Mouse (Mus musculus): ENCODE measurements around the gene Xpnpep2. TPM values are rescaled to one million over a fixed set of nuclear protein-coding genes. Genes with fewer than 3 reads are reported as not detected.

Gene Xpnpep2
- polyA plus RNA-seq, 1 experiment from 2014 or later: 5.6 TPM

DNA sequence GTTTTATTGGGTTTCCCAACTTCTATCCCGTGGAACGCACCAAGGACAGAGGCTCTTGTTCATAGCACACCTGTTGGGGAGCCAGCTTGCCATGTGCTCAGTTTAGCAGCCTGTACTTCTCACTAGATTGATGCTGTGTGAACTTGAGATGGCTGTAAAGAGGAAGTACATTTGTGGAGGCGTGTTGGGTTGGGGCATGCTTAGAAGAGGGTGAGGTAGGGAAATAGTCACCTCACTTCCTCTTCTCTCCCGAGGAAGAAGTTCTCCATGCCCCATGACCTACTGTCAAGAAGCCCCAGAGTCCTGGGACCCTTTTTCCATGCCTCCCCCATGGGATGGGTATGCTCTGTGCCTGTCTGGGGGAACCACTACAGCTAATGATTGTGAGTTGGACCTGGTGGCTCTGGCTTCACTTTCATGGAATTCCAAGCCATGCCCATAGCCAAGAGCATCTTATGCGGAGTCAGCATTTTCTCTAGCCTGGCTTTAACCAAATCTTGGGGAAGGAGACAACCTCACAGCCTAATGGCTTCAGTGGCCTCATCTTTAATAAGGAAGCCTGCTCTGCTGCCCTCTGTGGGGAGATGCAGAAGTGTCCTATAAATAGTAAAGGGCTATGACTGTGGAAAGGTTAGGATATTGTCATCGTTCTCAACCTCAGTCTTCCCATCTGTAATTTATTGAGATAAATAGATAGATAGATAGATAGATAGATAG, 19.1 kb downstream of the Xpnpep2 start:
- no peak overlapping the region for H3K4me2 ChIP-seq
- H3K4me3 ChIP-seq (replicated peaks): no peak overlapping the region
- no peaks in the 10 kb centered on the region for H3K36me3 ChIP-seq
- H3K27ac ChIP-seq: no peak overlapping the region
- ATAC-seq (replicated peaks; ENCODE audit: low FRiP score): peak; percentile 37; the same call in 1 of the 2 replicates
- H3K9ac ChIP-seq: no peak overlapping the region
- H3K4me1 ChIP-seq: 0 out of 2 replicates have a peak, but pooled peaks cover 3% of the 10 kb centered on the region
- WGBS: 65% methylated on average over 6 of the region's 6 CpGs
- H3K27me3 ChIP-seq: peaks cover 8% of the 10 kb centered on the region; the same call in 1 of the 2 replicates
- H3K9me3 ChIP-seq (replicated peaks): no peaks in the 10 kb centered on the region

DNA sequence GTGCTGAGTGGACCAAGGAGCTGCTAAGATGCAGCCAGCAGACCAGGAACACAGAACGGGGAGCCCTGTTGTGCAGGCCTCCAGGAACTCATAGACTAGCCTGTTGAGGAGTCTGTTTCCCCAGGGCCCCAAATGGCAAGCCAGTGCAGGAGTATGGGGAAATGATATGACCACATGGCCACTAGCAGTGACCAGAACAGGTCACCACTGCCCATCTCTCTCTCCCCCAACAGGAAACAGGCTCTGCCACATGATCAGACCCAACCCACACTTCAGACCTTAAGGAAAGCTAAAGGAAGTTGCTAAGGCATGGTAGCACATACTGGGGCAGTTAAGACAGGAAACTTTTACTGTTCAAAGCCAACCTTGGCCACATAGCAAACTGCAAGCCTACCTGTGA, 20.6 kb downstream of the Xpnpep2 start:
- WGBS: 85% methylated on average over 1 of the region's 1 CpGs
- Histone ChIP-seq H3K4me1 (0 out of 2 replicates have a peak, but pooled peaks cover 3% of the 10 kb centered on the region), H3K9ac (no peak overlapping the region), H3K4me2 (no peak overlapping the region), H3K4me3 (replicated peaks) (no peak overlapping the region), H3K36me3 (no peaks in the 10 kb centered on the region), H3K27me3 (peaks cover 6% of the 10 kb centered on the region; the same call in 1 of the 2 replicates), H3K9me3 (replicated peaks) (no peaks in the 10 kb centered on the region), H3K27ac (no peak overlapping the region)
- ATAC-seq (replicated peaks; ENCODE audit: low FRiP score): no peak

DNA sequence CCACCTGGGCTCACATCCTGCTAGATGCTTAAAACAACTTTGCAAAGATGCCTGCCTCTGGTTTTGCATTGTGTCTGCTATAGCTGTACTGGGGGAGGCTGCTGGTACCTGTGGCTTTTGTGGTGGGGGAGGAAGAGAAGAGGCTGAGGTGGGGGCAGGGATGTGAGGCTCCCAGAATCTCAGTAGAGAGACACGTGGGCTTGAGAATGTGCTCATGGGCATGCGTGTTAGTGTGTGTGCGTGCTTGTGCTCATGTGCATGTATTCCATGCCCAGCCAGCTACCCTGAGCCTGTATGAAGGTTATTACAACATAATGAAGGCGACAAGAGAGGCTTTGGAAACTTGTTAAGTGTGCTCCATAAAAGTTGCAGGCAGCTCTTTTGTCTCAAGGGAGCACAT, 28.4 kb downstream of the Xpnpep2 start:
- H3K36me3 ChIP-seq: no peaks in the 10 kb centered on the region
- ATAC-seq (replicated peaks; ENCODE audit: low FRiP score): no peak
- H3K9ac ChIP-seq: no peak overlapping the region
- H3K27me3 ChIP-seq: 0 out of 2 replicates have a peak, but pooled peaks cover 11% of the 10 kb centered on the region
- no peak overlapping the region for H3K4me3 ChIP-seq (replicated peaks)
- peaks cover 3% of the 10 kb centered on the region; the same call in 1 of the 2 replicates for H3K4me1 ChIP-seq
- no peak overlapping the region for H3K4me2 ChIP-seq
- no peaks in the 10 kb centered on the region for H3K9me3 ChIP-seq (replicated peaks)
- no peak overlapping the region for H3K27ac ChIP-seq
- 84% methylated on average over 4 of the region's 4 CpGs for WGBS

DNA sequence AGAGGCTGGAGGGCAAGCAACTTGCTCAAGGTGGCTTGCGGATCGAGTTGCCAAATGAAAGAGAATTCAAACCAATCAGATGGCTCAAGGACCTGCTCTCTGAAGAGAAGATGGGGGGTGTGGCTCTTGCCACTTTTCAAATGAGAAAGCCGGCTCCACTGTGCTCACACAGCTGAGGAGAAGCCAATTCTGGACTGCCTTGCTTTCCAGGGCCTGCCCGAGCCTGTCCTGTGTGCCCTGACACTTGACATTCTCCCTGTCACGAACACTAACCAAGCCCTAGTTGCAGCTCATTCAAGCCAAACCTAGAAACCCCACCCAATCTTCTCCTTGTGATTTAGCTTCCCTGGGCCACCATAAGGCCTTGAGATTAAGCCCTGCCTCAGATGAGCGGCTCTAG, 29.5 kb downstream of the Xpnpep2 start:
- H3K4me2 ChIP-seq: no peak overlapping the region
- H3K36me3 ChIP-seq: no peaks in the 10 kb centered on the region
- H3K27ac ChIP-seq: no peak overlapping the region
- H3K9ac ChIP-seq: no peak overlapping the region
- peaks cover 4% of the 10 kb centered on the region for H3K4me1 ChIP-seq
- H3K27me3 ChIP-seq: peaks cover 11% of the 10 kb centered on the region; the same call in 1 of the 2 replicates
- H3K9me3 ChIP-seq (replicated peaks): no peaks in the 10 kb centered on the region
- H3K4me3 ChIP-seq (replicated peaks): no peak overlapping the region
- ATAC-seq (replicated peaks; ENCODE audit: low FRiP score): no peak
- 73% methylated on average over 6 of the region's 6 CpGs for WGBS

DNA sequence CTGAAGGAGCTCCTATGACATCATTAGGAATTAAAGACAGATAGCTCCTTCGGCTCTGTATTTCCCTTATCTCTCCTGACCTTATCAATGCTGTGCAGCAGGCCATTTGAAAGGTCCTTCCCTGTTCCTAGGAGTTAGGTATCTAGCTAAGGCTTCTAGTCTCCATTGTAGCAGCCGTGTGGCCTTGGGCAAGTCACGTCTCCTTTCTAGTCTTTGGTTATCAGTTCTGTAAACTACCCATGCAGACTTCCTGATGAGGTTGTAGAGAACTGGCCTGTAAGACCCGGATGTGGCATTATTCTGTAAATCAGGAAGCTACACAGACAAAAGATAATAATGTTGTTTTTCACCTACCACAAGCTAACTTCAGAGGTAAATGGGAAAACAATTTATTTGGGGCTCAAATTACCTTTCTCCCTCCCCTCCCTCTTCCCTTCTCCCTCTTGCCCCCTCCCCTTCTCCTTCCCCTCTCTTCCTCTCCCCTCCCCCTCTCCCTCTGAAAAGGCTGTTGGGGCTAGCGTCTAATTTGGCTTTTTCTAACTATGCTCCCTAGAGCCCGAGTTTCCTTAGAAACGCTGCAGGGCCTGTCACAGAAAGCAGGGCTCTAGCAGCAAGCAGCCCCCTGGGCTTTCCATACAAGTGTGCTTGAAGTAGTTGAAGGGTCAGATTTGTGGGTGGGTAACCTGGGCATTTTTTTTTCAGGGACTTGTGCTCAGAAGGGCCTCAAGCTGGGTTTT, 30.2 kb downstream of the Xpnpep2 start:
- ATAC-seq (replicated peaks; ENCODE audit: low FRiP score): no peak
- 46% methylated on average over 7 of the region's 7 CpGs for WGBS
- H3K9me3 ChIP-seq (replicated peaks): no peaks in the 10 kb centered on the region
- no peak overlapping the region for H3K4me3 ChIP-seq (replicated peaks)
- H3K36me3 ChIP-seq: no peaks in the 10 kb centered on the region
- no peak overlapping the region for H3K9ac ChIP-seq
- peaks cover 9% of the 10 kb centered on the region for H3K4me1 ChIP-seq
- H3K27ac ChIP-seq: no peak overlapping the region
- H3K4me2 ChIP-seq: no peak overlapping the region
- H3K27me3 ChIP-seq: peaks cover 11% of the 10 kb centered on the region; the same call in 1 of the 2 replicates

DNA sequence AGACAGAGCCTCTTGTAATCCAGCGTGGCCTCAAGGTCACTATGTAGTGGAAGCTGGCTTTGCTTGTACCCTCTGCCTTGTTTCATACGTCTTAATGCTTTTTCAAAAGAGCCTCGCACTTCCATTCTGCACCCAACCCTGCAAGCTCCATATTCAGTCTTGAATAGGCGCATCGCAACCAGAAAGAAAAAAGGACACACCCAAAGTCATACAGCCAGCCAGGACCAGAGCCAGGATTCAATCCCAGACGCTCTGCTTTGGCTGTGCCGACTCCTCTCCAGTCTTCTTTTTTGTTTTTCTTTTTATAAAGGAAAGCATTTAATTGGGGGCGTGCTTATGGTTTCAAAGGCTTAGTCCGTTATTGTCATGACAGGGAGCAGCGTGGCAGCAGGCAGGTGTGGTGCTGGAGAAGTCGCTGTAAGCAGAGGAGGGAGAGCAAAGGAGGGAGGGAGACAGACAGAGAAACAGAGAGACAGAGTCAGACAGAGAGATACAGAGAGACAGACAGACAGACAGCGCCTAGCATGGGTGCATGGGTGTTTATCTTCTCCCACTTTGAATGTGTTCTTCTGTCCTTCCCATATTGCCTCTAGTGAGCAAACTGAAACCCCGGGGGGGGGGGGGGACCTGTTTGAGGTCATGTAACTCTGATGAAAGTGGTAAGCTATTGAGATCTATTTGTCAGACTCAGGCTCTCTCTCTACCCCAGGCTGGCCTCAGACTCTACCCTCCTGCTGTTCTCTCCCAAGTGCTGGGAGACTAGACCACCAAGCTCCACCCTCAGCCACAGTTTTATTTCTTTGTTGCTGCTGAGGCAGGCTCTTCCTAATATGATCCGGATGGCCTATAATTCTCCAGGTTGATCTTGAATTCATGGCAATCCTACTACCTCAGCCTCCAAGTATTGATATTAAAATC, 31.1 kb downstream of the Xpnpep2 start:
- WGBS: 58% methylated on average over 14 of the region's 14 CpGs
- H3K4me3 ChIP-seq (replicated peaks): no peak overlapping the region
- peaks cover 11% of the 10 kb centered on the region; the same call in 1 of the 2 replicates for H3K27me3 ChIP-seq
- no peak for ATAC-seq (replicated peaks; ENCODE audit: low FRiP score)
- H3K4me2 ChIP-seq: no peak overlapping the region
- H3K36me3 ChIP-seq: no peaks in the 10 kb centered on the region
- H3K9me3 ChIP-seq (replicated peaks): no peaks in the 10 kb centered on the region
- peaks cover 9% of the 10 kb centered on the region for H3K4me1 ChIP-seq
- no peak overlapping the region for H3K27ac ChIP-seq
- H3K9ac ChIP-seq: no peak overlapping the region

DNA sequence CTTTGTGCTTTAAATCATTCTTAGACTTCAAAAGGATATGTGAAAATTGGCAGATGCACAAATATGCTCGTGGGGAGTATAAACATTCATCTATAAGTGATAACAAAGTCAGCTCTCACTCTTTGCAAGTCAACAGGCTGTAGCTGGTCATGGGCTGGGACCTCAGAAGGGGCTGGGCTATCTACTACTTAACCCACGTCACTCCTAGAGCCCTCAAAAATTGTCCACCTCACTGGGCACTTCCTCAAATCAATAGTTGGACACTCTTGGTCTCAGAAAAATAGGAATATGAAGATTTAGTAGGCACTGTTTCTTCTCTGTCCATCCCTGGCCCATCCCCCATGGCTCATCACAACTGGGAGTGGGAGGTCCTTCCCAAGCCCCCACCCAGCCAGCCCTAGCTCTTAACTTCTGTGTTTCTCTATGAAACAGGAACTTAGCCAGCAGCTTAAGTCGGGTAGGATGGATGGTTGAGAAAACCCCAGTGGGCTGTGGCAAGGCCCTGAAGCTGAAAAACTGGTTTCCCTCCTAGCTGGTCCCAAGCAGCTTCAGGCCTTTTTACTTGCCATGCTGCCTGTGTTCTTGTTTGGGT, 31.9 kb downstream of the Xpnpep2 start:
- Histone ChIP-seq H3K4me2 (no peak overlapping the region), H3K4me3 (replicated peaks) (no peak overlapping the region), H3K27ac (no peak overlapping the region), H3K27me3 (peaks cover 10% of the 10 kb centered on the region; the same call in 1 of the 2 replicates), H3K9ac (no peak overlapping the region), H3K36me3 (no peaks in the 10 kb centered on the region), H3K4me1 (peaks cover 9% of the 10 kb centered on the region), H3K9me3 (replicated peaks) (no peaks in the 10 kb centered on the region)
- 45% methylated on average over 3 of the region's 3 CpGs for WGBS
- no peak for ATAC-seq (replicated peaks; ENCODE audit: low FRiP score)

DNA sequence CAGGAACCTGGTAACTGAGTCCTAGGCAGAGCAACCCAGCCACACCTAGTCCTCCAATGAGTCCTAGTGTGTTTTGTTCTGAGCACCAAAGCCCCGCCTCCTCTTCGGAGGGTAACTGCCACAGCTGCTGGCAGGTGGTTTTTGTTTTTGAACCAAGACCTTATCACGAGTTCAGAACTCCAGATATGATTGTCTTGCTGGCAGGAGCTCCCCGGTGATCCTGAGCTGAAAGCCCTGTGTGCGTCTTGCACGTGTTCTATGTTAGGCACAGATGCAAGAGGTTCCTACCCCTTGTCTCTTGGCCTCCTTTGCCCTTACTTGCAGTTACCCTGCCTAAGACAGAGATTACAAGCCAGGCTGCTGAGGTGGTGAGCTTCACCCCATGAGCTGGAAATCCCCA, 33.0 kb downstream of the Xpnpep2 start:
- WGBS: 80% methylated on average over 6 of the region's 6 CpGs
- ATAC-seq (replicated peaks; ENCODE audit: low FRiP score): no peak
- no peak overlapping the region for H3K27ac ChIP-seq
- no peak overlapping the region for H3K4me3 ChIP-seq (replicated peaks)
- H3K27me3 ChIP-seq: peaks cover 3% of the 10 kb centered on the region; the same call in 1 of the 2 replicates
- no peak overlapping the region for H3K9ac ChIP-seq
- no peaks in the 10 kb centered on the region for H3K9me3 ChIP-seq (replicated peaks)
- H3K36me3 ChIP-seq: no peaks in the 10 kb centered on the region
- peaks cover 9% of the 10 kb centered on the region for H3K4me1 ChIP-seq
- no peak overlapping the region for H3K4me2 ChIP-seq

DNA sequence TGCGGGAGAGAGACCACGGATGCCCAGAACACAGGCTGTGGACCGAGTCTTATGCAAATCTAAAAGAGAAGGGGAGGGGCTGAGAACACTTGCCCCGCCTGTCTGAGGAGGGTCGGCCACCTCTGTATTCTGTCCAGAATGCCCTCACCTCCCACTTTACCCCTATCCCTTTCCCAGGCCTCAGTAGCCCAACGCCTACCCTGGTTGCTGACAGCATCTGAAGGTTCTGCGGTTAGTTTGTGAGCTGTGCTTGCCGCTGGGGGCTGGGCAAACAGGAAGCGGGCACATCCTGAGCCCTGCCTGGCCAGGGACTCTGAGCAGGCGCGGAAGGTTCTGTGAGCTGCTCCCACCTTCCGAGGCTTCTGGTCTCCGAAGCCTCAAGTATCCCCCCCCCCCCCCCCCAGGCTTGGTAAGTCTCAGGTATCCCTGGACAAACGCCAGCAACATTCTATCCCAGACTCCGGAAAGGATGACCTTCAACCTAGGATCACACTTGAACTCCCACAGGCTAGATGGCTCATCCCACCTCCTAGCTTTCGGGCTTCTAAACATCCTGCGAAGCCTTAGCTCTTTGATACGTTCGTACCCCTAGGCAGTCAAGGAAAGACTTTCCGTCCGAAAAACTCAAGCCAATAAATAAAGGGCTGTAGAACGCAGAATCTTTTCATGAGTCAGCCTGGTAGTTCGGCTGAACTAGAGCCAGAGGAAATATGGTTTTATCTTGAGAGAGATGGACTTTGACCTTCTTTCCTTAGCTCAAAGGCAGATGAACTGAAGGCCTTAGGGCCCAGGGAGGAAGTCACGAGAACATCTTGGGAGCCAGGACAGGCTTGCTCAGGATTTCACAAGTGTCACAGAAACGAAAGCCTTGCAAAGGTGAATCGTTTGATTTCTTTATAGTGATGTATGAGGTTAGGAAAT, 35.1 kb downstream of the Xpnpep2 start:
- H3K9ac ChIP-seq: no peak overlapping the region
- no peaks in the 10 kb centered on the region; the same call in 1 of the 2 replicates for H3K27me3 ChIP-seq
- no peak overlapping the region for H3K27ac ChIP-seq
- peak; percentile 79 for ATAC-seq (replicated peaks; ENCODE audit: low FRiP score)
- peak overlapping the region; percentile 54 for H3K4me2 ChIP-seq
- H3K4me1 ChIP-seq: peaks cover 9% of the 10 kb centered on the region
- H3K4me3 ChIP-seq (replicated peaks): peak overlapping the region; percentile 36
- 38% methylated on average over 25 of the region's 26 CpGs for WGBS
- H3K9me3 ChIP-seq (replicated peaks): no peaks in the 10 kb centered on the region
- H3K36me3 ChIP-seq: no peaks in the 10 kb centered on the region

DNA sequence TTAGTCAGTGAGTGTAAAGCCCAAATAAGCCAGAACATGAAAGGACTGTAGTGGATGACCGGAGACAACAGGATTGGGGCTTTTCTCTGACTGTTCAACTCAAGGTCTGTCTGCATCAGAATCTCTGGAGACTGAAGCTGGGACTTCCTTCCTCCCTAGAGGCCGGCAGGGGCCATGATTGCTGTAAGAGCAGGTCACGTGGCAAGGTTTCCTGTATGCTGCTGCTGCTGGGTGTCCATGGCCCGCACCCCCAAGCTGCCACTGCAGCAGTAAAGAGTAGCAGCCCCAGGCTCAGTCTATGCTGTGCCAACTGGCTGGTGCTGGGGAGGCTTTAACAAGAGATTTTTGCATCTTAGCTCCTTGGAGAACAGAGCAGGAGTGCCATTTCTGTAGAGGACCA, 37.7 kb downstream of the Xpnpep2 start, which contains the start of gene Sash3:
Sash3 (plus strand) TSS at position 175 of the 400 bp plus-strand sequence.
- no peak for ATAC-seq (replicated peaks; ENCODE audit: low FRiP score)
- no peak within 1 kb of the TSS for H3K4me2 ChIP-seq
- WGBS: 81% methylated on average over 4 of the region's 4 CpGs

More for the DNA sequence above, 37.7 kb downstream of the Xpnpep2 start, which contains the start of gene Sash3:
- Histone ChIP-seq H3K27me3 (no peaks in the 10 kb centered on the region; the same call in 1 of the 2 replicates), H3K27ac (no peak within 1 kb of the TSS), H3K36me3 (no peaks in the 10 kb centered on the region), H3K9me3 (replicated peaks) (no peaks in the 10 kb centered on the region), H3K4me1 (peaks cover 6% of the 10 kb centered on the region; the same call in 1 of the 2 replicates), H3K4me3 (replicated peaks) (no peak within 1 kb of the TSS), H3K9ac (no peak within 1 kb of the TSS)

All from kidney, embryonic 15.5 days (tissue).